Mouse (Mus musculus): Measurements from ENCODE around the gene Gm5936.

Gene Gm5936

DNA sequence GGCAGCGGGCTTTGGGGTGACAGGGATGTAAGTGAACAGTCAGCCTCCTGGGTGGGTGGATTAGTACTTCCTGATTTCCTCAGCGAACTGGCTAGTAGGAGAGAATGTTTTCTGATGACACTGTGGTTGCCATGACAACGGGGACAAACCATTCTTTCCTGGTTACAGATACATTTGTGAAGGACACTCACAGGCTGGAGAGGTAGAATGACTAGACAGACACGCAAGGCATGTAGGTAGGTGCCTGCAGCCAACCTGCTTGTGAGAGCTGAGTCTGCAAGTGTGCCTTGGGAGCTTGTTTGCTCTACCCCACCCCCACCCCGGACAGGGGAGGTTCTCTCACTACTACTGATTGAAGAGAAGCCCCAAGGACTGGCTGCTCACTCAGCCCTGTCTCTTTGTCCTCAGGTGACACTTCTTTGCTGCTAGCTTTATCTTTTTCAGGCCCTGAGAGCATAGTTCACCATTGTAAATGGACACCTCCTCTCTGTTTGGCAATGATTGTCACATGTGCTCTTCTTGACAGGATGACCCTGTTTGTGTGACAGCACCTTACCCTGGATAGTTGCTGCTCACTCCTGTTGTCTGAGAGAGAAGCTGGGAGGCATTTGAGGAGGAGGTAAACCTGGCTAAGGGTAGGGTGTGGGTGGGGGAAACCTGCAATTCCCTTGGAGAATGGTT is at the start of gene Gm5936:
Gene Gm5936 (plus strand): TSS at position 355 of the 681 bp plus-strand sequence.
- DNase-seq, result peak; percentile 16

- peak; percentile 16 for DNase-seq
Measured at GRCm38 (mm10) chrX:74856104-74856503, 19.1 kb downstream of the Gm5936 start.

DNA sequence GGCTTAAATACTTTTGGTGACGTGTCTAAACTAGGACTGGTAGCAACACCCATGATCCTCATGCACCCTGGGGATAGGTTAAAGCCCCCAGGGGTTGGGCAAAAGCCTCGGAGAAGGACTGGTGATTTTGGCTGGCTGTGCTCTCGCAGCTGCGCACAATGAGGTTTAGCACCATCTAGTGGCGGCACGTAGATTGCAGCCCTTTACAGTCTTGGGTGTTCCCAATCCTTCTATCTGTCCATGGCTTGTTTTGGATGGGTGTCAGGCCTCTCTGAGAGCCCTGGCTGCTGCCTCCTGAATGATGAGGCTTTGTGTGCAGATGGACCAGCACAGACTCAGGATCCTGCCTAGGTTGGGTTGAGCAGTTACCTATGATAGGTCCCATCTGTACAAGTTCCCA is 43.1 kb downstream of the Gm5936 start:
- peak; percentile 60 for DNase-seq

Data from kidney, postnatal 10 days (tissue).